In genomic region chr11:98974213-98974612, GRCm38 (mm10) we compare ENCODE assay signal across 10 mouse cellular contexts. TPM values are rescaled to one million over a fixed set of nuclear protein-coding genes. Genes with fewer than 3 reads are reported as not detected.
"Had no signal": no experiment of that assay in that cellular context is flagged by ENCODE, and none has a peak within 500 bp of the region (broad histone marks: within the 10 kb centered on the region; RNA-seq: fewer than 3 reads in every experiment).

No protein-coding gene starts in this region.

- DNase-seq: right cerebral cortex, postnatal 14 days; thymus, adult 2 months; thymus, postnatal 36 days had no signal

- H3K9ac ChIP-seq: limb, embryonic 13.5 days; liver, embryonic 14.5 days; midbrain, embryonic 12.5 days had no signal

- H3K27me3 ChIP-seq: limb, embryonic 13.5 days had no signal

- H3K27ac ChIP-seq: layer of hippocampus, adult 2 months; limb, embryonic 13.5 days; liver, embryonic 14.5 days; midbrain, embryonic 12.5 days had no signal

- H3K9me3 ChIP-seq: limb, embryonic 13.5 days; midbrain, embryonic 12.5 days had no signal

- H3K4me2 ChIP-seq: limb, embryonic 13.5 days; midbrain, embryonic 12.5 days had no signal

- H3K4me3 ChIP-seq: layer of hippocampus, adult 2 months; limb, embryonic 13.5 days; midbrain, embryonic 12.5 days had no signal

- ATAC-seq: midbrain, embryonic 16.5 days had no signal

RNA-seq across cellular contexts. Expression of gene Gjd3, which starts 8.6 kb away (rescaled TPM):
- total RNA-seq: liver, adult 2 months; megakaryocyte-erythroid progenitor cell, adult 5-6 weeks had no signal
- polyA plus RNA-seq: liver, adult 2 months; liver, embryonic 14.5 days had no signal
